Mouse (Mus musculus) CH12.LX (cell line): ENCODE results near the gene Adam15. TPM values are rescaled to one million over a fixed set of nuclear protein-coding genes. Genes with fewer than 3 reads are reported as not detected.
A peak's percentile ranks its signal among the peaks of the same experiment; 100 is the strongest.

Experiments used
- DNase-seq: peaks from one replicate; pipeline ENCODE4 v3.0.0-alpha.2; 2013; ENCODE audit errors: extremely low read depth
- H3K27ac ChIP-seq: 2 replicates; pipeline ENCODE4 v1.5.1; 2012; ENCODE audit warnings: low read depth, mild to moderate bottlenecking, control low read depth, moderate library complexity; ENCODE audit not compliant: insufficient read depth
- H3K27me3 ChIP-seq: replicated peaks from 2 replicates; pipeline ENCODE3; 2012; ENCODE audit warnings: inconsistent platforms
- H3K36me3 ChIP-seq, 2 experiments: replicated peaks in 1 of 2; 2 replicates each; pipeline versions ENCODE3 to v1.6.1; 2012; ENCODE audit warnings: inconsistent platforms in 1 of 2, low read length in 1 of 2, mild to moderate bottlenecking in 1 of 2, mixed read lengths in 1 of 2, moderate library complexity in 1 of 2; ENCODE audit not compliant: control insufficient read depth in 1 of 2, insufficient read depth in 1 of 2
- H3K4me1 ChIP-seq, 2 experiments: 2 replicates each; pipeline ENCODE4 v1.6.1; 2012; ENCODE audit warnings: inconsistent platforms in 1 of 2, moderate library complexity in 1 of 2; ENCODE audit not compliant: insufficient read depth in 2 of 2, control insufficient read depth in 1 of 2
- H3K4me2 ChIP-seq: 2 replicates; pipeline ENCODE4 v1.6.1; 2012; ENCODE audit warnings: low read depth, mild to moderate bottlenecking, control low read depth; ENCODE audit not compliant: poor library complexity, insufficient read depth, severe bottlenecking
- H3K4me3 ChIP-seq, 3 experiments: fragments of 150-350 bp in 1 of 3; sonication (generic) in 1 of 3; replicated peaks in 1 of 3; 2 replicates each; pipeline versions ENCODE3 to v1.5.1; 2011 to 2012; ENCODE audit warnings: low read depth in 2 of 3, low read length in 2 of 3, mild to moderate bottlenecking in 2 of 3, moderate library complexity in 2 of 3, control low read depth in 1 of 3, improper control_type of control experiment in 1 of 3, inconsistent platforms in 1 of 3, mixed read lengths in 1 of 3; ENCODE audit not compliant: poor library complexity in 1 of 3
- H3K79me2 ChIP-seq: replicated peaks from 2 replicates; pipeline ENCODE4 v1.6.1; 2012; ENCODE audit warnings: mild to moderate bottlenecking, moderate library complexity; ENCODE audit not compliant: control insufficient read depth, poor library complexity, insufficient read depth, severe bottlenecking; ENCODE audit errors: extremely low read depth
- H3K9ac ChIP-seq: 2 replicates; pipeline ENCODE4 v1.6.1; 2012; ENCODE audit warnings: low read depth, mild to moderate bottlenecking, control low read depth, moderate library complexity; ENCODE audit not compliant: insufficient read depth
- H3K9me3 ChIP-seq: replicated peaks from 2 replicates; pipeline ENCODE3; 2012; ENCODE audit warnings: low read length, inconsistent platforms, mixed read lengths
- BHLHE40 ChIP-seq: IDR thresholded peaks from 2 replicates; pipeline ENCODE4 v1.6.1; 2011; ENCODE audit warnings: mild to moderate bottlenecking, low read depth, low read length, improper control_type of control experiment
- CHD1 ChIP-seq: IDR thresholded peaks from 2 replicates; pipeline ENCODE4 v1.6.1; 2012; ENCODE audit warnings: low read depth, low read length, improper control_type of control experiment, inconsistent platforms
- CTCF ChIP-seq, 2 experiments: IDR thresholded peaks in 1 of 2; conservative IDR thresholded peaks in 1 of 2; 2 replicates each; pipeline ENCODE4 v1.5.1; 2011 to 2012; ENCODE audit warnings: low read depth in 2 of 2, low read length in 2 of 2, improper control_type of control experiment in 1 of 2, inconsistent platforms in 1 of 2, mild to moderate bottlenecking in 1 of 2, moderate library complexity in 1 of 2
- E2F4 ChIP-seq: IDR thresholded peaks from 2 replicates; pipeline ENCODE4 v1.6.1; 2011; ENCODE audit warnings: low read depth, low read length, improper control_type of control experiment; ENCODE audit not compliant: insufficient replicate concordance
- ELF1 ChIP-seq: IDR thresholded peaks from 2 replicates; pipeline ENCODE4 v1.6.1; 2014; ENCODE audit warnings: low read depth, mild to moderate bottlenecking, inconsistent platforms, low read length, improper control_type of control experiment
- EP300 ChIP-seq: IDR thresholded peaks from 2 replicates; pipeline ENCODE4 v1.6.1; 2011; ENCODE audit warnings: low read length, improper control_type of control experiment
- ETS1 ChIP-seq: conservative IDR thresholded peaks from 2 replicates; pipeline ENCODE4 v1.6.1; 2012; ENCODE audit warnings: low read depth, mild to moderate bottlenecking, inconsistent platforms, low read length, improper control_type of control experiment, moderate library complexity
- GABPA ChIP-seq: IDR thresholded peaks from 2 replicates; pipeline ENCODE4 v1.6.1; 2012; ENCODE audit warnings: low read depth, low read length, improper control_type of control experiment, inconsistent platforms; ENCODE audit not compliant: insufficient replicate concordance
- HCFC1 ChIP-seq: IDR thresholded peaks from 2 replicates; pipeline ENCODE4 v1.6.1; 2012; ENCODE audit warnings: low read depth, mild to moderate bottlenecking, inconsistent platforms, low read length, improper control_type of control experiment
- IRF4 ChIP-seq: IDR thresholded peaks from 2 replicates; pipeline ENCODE4 v1.6.1; 2014; ENCODE audit warnings: low read depth, mild to moderate bottlenecking, inconsistent platforms, low read length, improper control_type of control experiment
- JUN ChIP-seq: IDR thresholded peaks from 2 replicates; pipeline ENCODE4 v1.6.1; 2011; ENCODE audit warnings: low read depth, mild to moderate bottlenecking, low read length, improper control_type of control experiment, moderate library complexity; ENCODE audit not compliant: insufficient read depth
- JUND ChIP-seq: conservative IDR thresholded peaks from 2 replicates; pipeline ENCODE4 v1.6.1; 2011; ENCODE audit warnings: low read depth, low read length, improper control_type of control experiment
- KAT2A ChIP-seq: IDR thresholded peaks from 2 replicates; pipeline ENCODE4 v1.6.1; 2012; ENCODE audit warnings: low read length, improper control_type of control experiment, inconsistent platforms; ENCODE audit not compliant: insufficient replicate concordance
- MAX ChIP-seq: IDR thresholded peaks from 2 replicates; pipeline ENCODE4 v1.6.1; 2011; ENCODE audit warnings: low read length, improper control_type of control experiment
- MAZ ChIP-seq: IDR thresholded peaks from 2 replicates; pipeline ENCODE4 v1.6.1; 2012; ENCODE audit warnings: low read depth, mild to moderate bottlenecking, inconsistent platforms, low read length, improper control_type of control experiment, moderate library complexity
- MEF2A ChIP-seq: IDR thresholded peaks from 2 replicates; pipeline ENCODE4 v1.6.1; 2014; ENCODE audit warnings: low read depth, mild to moderate bottlenecking, inconsistent platforms, low read length, improper control_type of control experiment, borderline replicate concordance
- MXI1 ChIP-seq: IDR thresholded peaks from 2 replicates; pipeline ENCODE4 v1.6.1; 2011; ENCODE audit warnings: mild to moderate bottlenecking, low read depth, low read length, improper control_type of control experiment
- MYC ChIP-seq: IDR thresholded peaks from 2 replicates; pipeline ENCODE4 v1.6.1; 2011; ENCODE audit warnings: low read depth, mild to moderate bottlenecking, improper control_type of control experiment, low read length
- NRF1 ChIP-seq: IDR thresholded peaks from 2 replicates; pipeline ENCODE4 v1.6.1; 2014; ENCODE audit warnings: low read depth, mild to moderate bottlenecking, inconsistent platforms, low read length, improper control_type of control experiment, moderate library complexity
- PAX5 ChIP-seq: IDR thresholded peaks from 2 replicates; pipeline ENCODE4 v1.6.1; 2012; ENCODE audit warnings: low read length, inconsistent platforms, mixed read lengths
- POLR2A ChIP-seq: IDR thresholded peaks from 2 replicates; pipeline ENCODE4 v1.6.1; 2011; ENCODE audit warnings: low read depth, mild to moderate bottlenecking, improper control_type of control experiment, low read length
- POLR2AphosphoS2 ChIP-seq: IDR thresholded peaks from 2 replicates; pipeline ENCODE4 v1.6.1; 2011; ENCODE audit warnings: low read depth, low read length, improper control_type of control experiment
- SIN3A ChIP-seq: IDR thresholded peaks from 2 replicates; pipeline ENCODE4 v1.6.1; 2012; ENCODE audit warnings: low read length, improper control_type of control experiment, inconsistent platforms
- SMC3 ChIP-seq: IDR thresholded peaks from 2 replicates; pipeline ENCODE4 v1.6.1; 2011; ENCODE audit warnings: low read depth, low read length, improper control_type of control experiment
- TBP ChIP-seq: conservative IDR thresholded peaks from 2 replicates; pipeline ENCODE4 v1.6.1; 2011; ENCODE audit warnings: low read depth, low read length, improper control_type of control experiment
- UBTF ChIP-seq: IDR thresholded peaks from 2 replicates; pipeline ENCODE4 v1.6.1; 2012; ENCODE audit warnings: low read depth, mild to moderate bottlenecking, inconsistent platforms, low read length, improper control_type of control experiment, moderate library complexity
- USF1 ChIP-seq: IDR thresholded peaks from 2 replicates; pipeline ENCODE4 v1.6.1; 2014; ENCODE audit warnings: low read depth, mild to moderate bottlenecking, inconsistent platforms, low read length, improper control_type of control experiment
- USF2 ChIP-seq: conservative IDR thresholded peaks from 2 replicates; pipeline ENCODE4 v1.6.1; 2011; ENCODE audit warnings: low read depth, low read length, improper control_type of control experiment
- ZC3H11A ChIP-seq: IDR thresholded peaks from 2 replicates; pipeline ENCODE4 v1.6.1; 2012; ENCODE audit warnings: low read depth, mild to moderate bottlenecking, inconsistent platforms, low read length, improper control_type of control experiment
- ZKSCAN1 ChIP-seq: IDR thresholded peaks from 2 replicates; pipeline ENCODE4 v1.6.1; 2012; ENCODE audit warnings: low read depth, inconsistent platforms, low read length, improper control_type of control experiment, borderline replicate concordance
- ZMIZ1 ChIP-seq: IDR thresholded peaks from 2 replicates; pipeline ENCODE4 v1.6.1; 2012; ENCODE audit warnings: low read depth, mild to moderate bottlenecking, inconsistent platforms, low read length, improper control_type of control experiment
- ZNF384 ChIP-seq: IDR thresholded peaks from 2 replicates; pipeline ENCODE4 v1.6.1; 2012; ENCODE audit warnings: low read depth, low read length, improper control_type of control experiment, inconsistent platforms
- dilution Hi-C: fragments of 300-500 bp; cut with MboI; formaldehyde crosslinking; loops from 2 replicates; pipeline ENCODE4 v1.14.3; 2020; ENCODE audit warnings: low sequenced_read_pairs; ENCODE audit not compliant: extremely low pct_unique_long_range_greater_than_20kb, extremely low pct_ligation_motif_present
- in situ Hi-C: fragments of 300-500 bp; cut with MboI; formaldehyde crosslinking; loops from 3 replicates; pipeline ENCODE4 v1.14.3; 2019; ENCODE audit warnings: low sequenced_read_pairs, low pct_ligation_motif_present, low pct_unique_long_range_greater_than_20kb, mixed read lengths
- polyA plus RNA-seq: library from polyadenylated mRNA; unstranded; fragments of >175 nt; gene quantifications from 2 replicates; pipeline ENCODE4 v1.2.1, GENCODE M21; 2012; ENCODE audit warnings: low read depth; ENCODE audit not compliant: insufficient read length
- total RNA-seq, 2 experiments: library from RNA; depleted of rRNA; stranded (reverse); fragments of 300-350 nt in 1 of 2; fragments of >200 nt in 1 of 2; gene quantifications; 2 replicates each; pipeline ENCODE4 v1.2.3; 2012 to 2014

Gene Adam15
- total and polyA plus RNA-seq, 3 experiments: 5.8 to 39.1 (median 26.5) TPM

DNA sequence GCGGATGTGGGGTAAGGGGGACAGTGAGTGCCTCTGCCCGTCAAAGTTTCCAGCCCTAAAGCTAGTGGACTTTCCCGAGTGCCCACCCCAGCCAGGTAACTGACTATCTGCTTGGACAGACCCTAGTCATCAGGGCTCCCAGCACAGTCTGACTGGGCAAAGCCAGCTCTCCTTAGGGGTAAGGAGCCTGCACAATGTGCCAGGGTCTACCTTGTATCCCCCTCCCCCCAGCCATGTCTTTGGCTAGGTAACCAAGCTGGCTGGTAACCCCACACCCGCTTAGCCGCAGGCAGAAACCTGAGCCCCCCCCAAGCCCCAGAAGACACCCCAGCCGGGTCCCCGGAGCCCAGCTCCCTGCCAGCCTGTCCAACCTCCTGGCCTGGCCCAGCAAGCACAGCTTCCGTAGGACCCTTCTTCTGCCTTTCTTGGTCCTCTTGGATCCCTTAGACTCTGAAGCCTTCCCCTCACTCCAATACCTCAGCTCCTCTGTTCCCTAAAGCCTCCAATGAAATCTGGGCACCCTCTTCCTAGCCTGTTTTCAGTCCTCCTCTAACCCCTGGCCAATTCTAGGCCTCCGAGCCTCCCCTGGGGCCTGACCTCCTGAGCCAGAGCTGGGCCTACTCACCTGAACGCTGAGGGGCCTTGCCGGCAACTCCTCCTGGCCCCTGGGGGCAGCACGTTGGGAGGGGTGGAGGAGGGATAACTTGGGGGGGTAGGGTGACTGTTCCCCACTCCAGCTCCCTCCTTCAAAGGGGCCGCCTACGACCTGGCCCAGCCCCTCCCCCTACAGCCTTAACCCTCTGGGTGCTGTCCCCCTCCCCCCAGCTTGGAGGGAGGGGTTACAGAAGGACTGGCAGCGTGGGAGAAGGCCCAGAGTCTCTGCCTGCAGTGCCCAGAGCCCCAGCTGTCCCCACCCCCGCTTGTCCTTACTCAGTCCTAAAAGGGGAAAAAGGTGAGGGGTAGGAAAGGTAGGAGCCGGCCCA lies 36.9 kb upstream of the Adam15 start (continued):
- TF ChIP-seq ZMIZ1: 0 out of 2 replicates have a peak, but pooled peaks have one; percentile 54
- TF ChIP-seq MXI1: no peak; the same call in 1 of the 2 replicates
- TF ChIP-seq SIN3A: 0 out of 2 replicates have a peak, but pooled peaks have one; percentile 26
- TF ChIP-seq ZNF384: no peak
- TF ChIP-seq TBP: no peak
- TF ChIP-seq BHLHE40: peak; percentile 35; the same call in 1 of the 2 replicates
- TF ChIP-seq NRF1: no peak
- no peak for TF ChIP-seq CTCF (conservative IDR thresholded peaks at IDR 0.05 in 1 of 2, IDR thresholded peaks at IDR 0.05 in 1 of 2; ENCODE audit: low read depth in 2 of 2, low read length in 2 of 2)
- TF ChIP-seq POLR2A: peak; percentile 18; the same call in 1 of the 2 replicates
- no peak for TF ChIP-seq USF2
- TF ChIP-seq SMC3: no peak
- peak; percentile 58; the same call in 1 of the 2 replicates for TF ChIP-seq HCFC1
- TF ChIP-seq GABPA: no peak
- 0 out of 2 replicates have a peak, but pooled peaks have one; percentile 20 for TF ChIP-seq MAX
- TF ChIP-seq EP300: no peak
- no peak for TF ChIP-seq UBTF
- TF ChIP-seq PAX5: no peak
- TF ChIP-seq MEF2A: 0 out of 2 replicates have a peak, but pooled peaks have one; percentile 12
- peak; percentile 89 for TF ChIP-seq MAZ
- TF ChIP-seq MYC: 0 out of 2 replicates have a peak, but pooled peaks have one; percentile 20
- TF ChIP-seq ZC3H11A: no peak
- TF ChIP-seq E2F4: no peak
- no peak for TF ChIP-seq POLR2AphosphoS2
- TF ChIP-seq CHD1: no peak

DNA sequence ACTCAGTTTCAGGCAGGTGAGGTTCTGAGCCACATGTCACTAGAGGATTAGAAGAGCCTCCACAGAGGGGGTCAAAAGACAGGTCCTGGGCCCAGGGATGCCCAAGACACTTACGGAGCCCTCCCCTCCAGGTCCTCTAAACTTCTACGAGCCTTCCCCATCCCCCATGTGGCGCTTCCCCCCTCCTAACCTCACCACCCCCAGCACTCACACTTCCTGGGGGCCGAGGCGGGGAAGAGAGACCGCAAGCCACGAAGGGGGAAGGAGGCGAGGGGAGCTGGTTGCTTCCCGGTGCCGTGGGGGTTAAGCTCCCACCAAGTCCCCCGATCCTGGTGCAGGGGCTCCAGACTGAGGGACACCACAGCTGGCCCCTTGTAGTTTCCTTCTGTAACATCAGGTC lies 35.7 kb upstream of the Adam15 start:
- dilution Hi-C loops (no loop called here), in situ Hi-C loops (no loop called here)
- H3K79me2 ChIP-seq: peaks cover 57% of the 10 kb centered on the region
- peaks cover 20 to 95% of the 10 kb centered on the region in 2 experiments for H3K4me1 ChIP-seq
- H3K27ac ChIP-seq: peak overlapping the region; percentile 99
- H3K27me3 ChIP-seq: no peaks in the 10 kb centered on the region
- no peak for DNase-seq
- peak overlapping the region; percentile 79 for H3K4me2 ChIP-seq
- H3K36me3 ChIP-seq: peaks cover 25 to 44% of the 10 kb centered on the region in 2 experiments
- no peaks in the 10 kb centered on the region for H3K9me3 ChIP-seq
- H3K4me3 ChIP-seq: peak overlapping the region; percentile 63 to 71 (median 64)
- H3K9ac ChIP-seq: peak overlapping the region; percentile 73
- TF ChIP-seq IRF4 (peak; percentile 40; the same call in 1 of the 2 replicates), MAX (no peak), NRF1 (no peak), KAT2A (no peak), ZC3H11A (no peak), POLR2A (0 out of 2 replicates have a peak, but pooled peaks have one; percentile 15), SIN3A (no peak), MEF2A (no peak), HCFC1 (no peak), JUN (no peak), ELF1 (peak; percentile 35; the same call in 1 of the 2 replicates), USF1 (no peak), ZKSCAN1 (no peak), BHLHE40 (no peak), E2F4 (no peak), MYC (0 out of 2 replicates have a peak, but pooled peaks have one; percentile 22), UBTF (no peak), ETS1 (0 out of 2 replicates have a peak, but pooled peaks have one; percentile 2), GABPA (no peak), ZNF384 (no peak), JUND (no peak), SMC3 (no peak)
